Mouse (Mus musculus): ENCODE data around the gene Spata13.

Gene Spata13

GRCm38 (mm10) chr14:60676625-60677314 lies 43.0 kb downstream of the Spata13 start:
- no peak for DNase-seq (ENCODE audit: low spot score in 2 of 2)

GRCm38 (mm10) chr14:60682361-60683023 lies 48.7 kb downstream of the Spata13 start:
- DNase-seq (ENCODE audit: low spot score in 2 of 2) = peak; percentile 55 to 91

GRCm38 (mm10) chr14:60683989-60684388 lies 50.2 kb downstream of the Spata13 start:
- DNase-seq (ENCODE audit: low spot score in 2 of 2) = no peak

GRCm38 (mm10) chr14:60686733-60687132 lies 52.9 kb downstream of the Spata13 start:
- DNase-seq (ENCODE audit: low spot score in 2 of 2) = no peak

- DNase-seq (ENCODE audit: low spot score in 2 of 2) = no peak
These were observed 53.4 kb downstream of the Spata13 start for GRCm38 (mm10) chr14:60687241-60687640.

- peak in 1 of 2 experiments; percentile 72 for DNase-seq (ENCODE audit: low spot score in 2 of 2)
These were observed 54.9 kb downstream of the Spata13 start for GRCm38 (mm10) chr14:60688509-60689205.

- DNase-seq (ENCODE audit: low spot score in 2 of 2) = no peak
These were observed 56.0 kb downstream of the Spata13 start for GRCm38 (mm10) chr14:60689768-60690167.

GRCm38 (mm10) chr14:60690631-60691030 lies 56.8 kb downstream of the Spata13 start:
- no peak for DNase-seq (ENCODE audit: low spot score in 2 of 2)

- DNase-seq (ENCODE audit: low spot score in 2 of 2) = no peak
These were observed 59.3 kb downstream of the Spata13 start for GRCm38 (mm10) chr14:60693122-60693536.

- no peak for DNase-seq (ENCODE audit: low spot score in 2 of 2)
These were observed 59.9 kb downstream of the Spata13 start for GRCm38 (mm10) chr14:60693666-60694065.

- peak; percentile 54 to 79 for DNase-seq (ENCODE audit: low spot score in 2 of 2)
These were observed 60.6 kb downstream of the Spata13 start for GRCm38 (mm10) chr14:60694215-60694997.

- no peak for DNase-seq (ENCODE audit: low spot score in 2 of 2)
These were observed 63.5 kb downstream of the Spata13 start for GRCm38 (mm10) chr14:60697351-60697750.

- peak in 1 of 2 experiments; percentile 66 for DNase-seq (ENCODE audit: low spot score in 2 of 2)
These were observed 65.2 kb downstream of the Spata13 start for GRCm38 (mm10) chr14:60698980-60699379.

GRCm38 (mm10) chr14:60702377-60703140 lies 68.8 kb downstream of the Spata13 start:
- no peak for DNase-seq (ENCODE audit: low spot score in 2 of 2)

- DNase-seq (ENCODE audit: low spot score in 2 of 2) = no peak
These were observed 70.7 kb downstream of the Spata13 start for GRCm38 (mm10) chr14:60704510-60704909.

- DNase-seq (ENCODE audit: low spot score in 2 of 2) = no peak
These were observed 71.2 kb downstream of the Spata13 start for GRCm38 (mm10) chr14:60704961-60705360.

GRCm38 (mm10) chr14:60709192-60709591 lies 75.4 kb downstream of the Spata13 start:
- DNase-seq (ENCODE audit: low spot score in 2 of 2) = no peak

GRCm38 (mm10) chr14:60709749-60710148 lies 75.9 kb downstream of the Spata13 start:
- no peak for DNase-seq (ENCODE audit: low spot score in 2 of 2)

- no peak for DNase-seq (ENCODE audit: low spot score in 2 of 2)
These were observed 77.4 kb downstream of the Spata13 start for GRCm38 (mm10) chr14:60711161-60711560.

- no peak for DNase-seq (ENCODE audit: low spot score in 2 of 2)
These were observed 77.9 kb downstream of the Spata13 start for GRCm38 (mm10) chr14:60711590-60712288.

All from cerebellum, postnatal 4 days (tissue).